Mouse (Mus musculus): ENCODE results near the gene Trnt1.

DNA sequence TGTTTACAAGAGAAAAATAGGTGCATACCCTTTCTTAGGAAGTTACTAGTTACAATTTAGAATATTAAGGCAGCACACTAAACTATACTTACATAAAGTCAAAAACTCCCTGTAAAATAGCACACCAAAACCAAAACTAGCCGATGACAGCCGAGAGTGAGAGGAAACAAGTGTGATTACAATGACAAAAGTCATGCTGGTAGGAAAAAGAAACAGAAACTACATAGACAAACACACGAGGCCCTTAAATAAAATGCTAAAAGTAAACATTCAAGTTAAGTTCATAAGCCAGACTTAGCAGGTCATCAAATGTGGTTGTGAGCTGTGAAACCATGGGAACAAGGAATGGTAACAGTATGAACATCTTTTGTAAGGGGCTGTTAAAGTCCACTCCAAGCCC is 18.2 kb downstream of the Trnt1 start:
- TF ChIP-seq CTCF (IDR thresholded peaks at IDR 0.05; ENCODE audit: borderline replicate concordance, insufficient read depth, low read length) (no peak), POLR2A (IDR thresholded peaks at IDR 0.05; ENCODE audit: low read depth, low read length) (no peak)

Measured in embryonic fibroblast, embryonic 13.5 days (primary cell).